Mouse (Mus musculus): ENCODE results near the gene Zbtb25.
A peak's percentile ranks its signal among the peaks of the same experiment; 100 is the strongest.

GRCm38 (mm10) chr12:76405183-76405970 is 36.0 kb upstream of the Zbtb25 start:
- TF ChIP-seq POLR2A (IDR thresholded peaks at IDR 0.05; ENCODE audit: control insufficient read depth, low read depth, low read length) (peak; percentile 51; the same call in 1 of the 2 replicates), CTCF (IDR thresholded peaks at IDR 0.05; ENCODE audit: control insufficient read depth, insufficient read depth, insufficient replicate concordance, low read depth, low read length) (peak; percentile 8; the same call in 1 of the 2 replicates)

Measured in testis, adult 2 months (tissue).